In the genomic region with DNA sequence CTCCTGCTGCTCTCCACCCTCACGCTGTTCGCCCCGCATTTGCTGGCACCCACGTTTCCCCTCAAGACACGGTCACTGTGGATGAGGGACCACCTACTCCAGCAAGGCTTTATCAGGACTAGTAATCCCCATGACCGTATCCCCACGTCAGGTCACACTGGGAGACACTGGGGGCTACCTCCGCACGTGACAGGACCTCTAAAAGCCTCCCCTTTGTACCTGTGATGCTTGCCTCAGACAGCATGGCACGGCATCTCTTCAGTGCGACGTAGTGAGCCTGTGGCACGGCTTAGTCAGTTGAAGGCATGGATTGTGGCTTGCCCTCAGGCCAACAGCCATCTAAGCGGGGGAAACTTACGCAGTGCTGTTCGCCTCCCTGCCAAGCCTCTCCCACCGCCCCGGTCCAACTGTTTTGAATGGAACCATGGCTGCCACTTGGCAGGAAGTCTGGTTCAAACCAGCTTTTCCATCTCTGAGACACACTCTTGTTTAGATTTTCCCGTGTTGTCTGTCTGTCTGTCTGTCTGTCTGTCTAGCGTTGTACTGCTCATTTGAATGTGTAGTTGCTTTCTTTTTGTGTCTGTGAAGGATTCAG, we compare ENCODE assay signal across 8 mouse cellular contexts.
DNase-seq lines count a peak whose midpoint lies in the region; TF ChIP-seq lines count a peak whose summit lies in the region.

No protein-coding gene starts in this region.

- intact Hi-C loops in gastrocnemius, adult 2 months (cut with DNase I): loop anchor here (10.0 kb wide), 2 partner anchors 503 to 633 kb away; partner anchors contain the start of gene Klhdc10

- H3K4me1 ChIP-seq in testis, adult 2 months (ENCODE audit: control insufficient read depth, insufficient read depth, low read length): peaks cover 4% of the 10 kb centered on the region

- peak overlapping the region; percentile 55 for H3K27ac ChIP-seq in gastrocnemius, adult 2 months
- H3K27ac ChIP-seq in testis, adult 2 months (ENCODE audit: control insufficient read depth, insufficient read depth, low read depth, low read length): no peak overlapping the region

- DNase-seq in gastrocnemius, adult 2 months: peak; percentile 51
- DNase-seq in gastrocnemius, adult 8-10 months (ENCODE audit: low spot score in 2 of 2): no peak
- no peak for DNase-seq in testis, postnatal 10 days (ENCODE audit: low spot score)
- peak; percentile 28 to 40 for DNase-seq in lung, adult 18-20 months
- DNase-seq in thymus, postnatal 25 days: no peak
- no peak for DNase-seq in ovary, postnatal 10 days (ENCODE audit: low spot score)
- DNase-seq in spleen, postnatal 36 days (ENCODE audit: low spot score in 2 of 2): no peak

- H3K36me3 ChIP-seq in testis, adult 2 months (ENCODE audit: control insufficient read depth, insufficient read depth, low read length): no peaks in the 10 kb centered on the region

- TF ChIP-seq CTCF in gastrocnemius, adult 2 months (IDR thresholded peaks at IDR 0.05): no peak
- TF ChIP-seq CTCF in testis, adult 2 months (IDR thresholded peaks at IDR 0.05; ENCODE audit: control insufficient read depth, insufficient read depth, insufficient replicate concordance, low read depth, low read length): no peak

- H3K27me3 ChIP-seq in testis, adult 2 months (ENCODE audit: control insufficient read depth, insufficient read depth, low read length): no peaks in the 10 kb centered on the region

- peak overlapping the region; percentile 58 for H3K4me3 ChIP-seq in gastrocnemius, adult 2 months
- H3K4me3 ChIP-seq in testis, adult 2 months (ENCODE audit: control insufficient read depth, low read depth, low read length): peak overlapping the region; percentile 47

- no peak for TF ChIP-seq POLR2A in testis, adult 2 months (IDR thresholded peaks at IDR 0.05; ENCODE audit: control insufficient read depth, low read depth, low read length)

Comparison
In these comparisons a context has a peak if more than half of its experiments do, and no peak if none do; other contexts are left out.
1. DNase-seq: peak in gastrocnemius, adult 2 months (single experiment) and lung, adult 18-20 months (2 of 2); none in gastrocnemius, adult 8-10 months (0 of 2), testis, postnatal 10 days (single experiment), thymus, postnatal 25 days (single experiment), ovary, postnatal 10 days (single experiment) and spleen, postnatal 36 days (0 of 2).